Mouse (Mus musculus): ENCODE measurements around the gene Spp1. TPM values are rescaled to one million over a fixed set of nuclear protein-coding genes. Genes with fewer than 3 reads are reported as not detected.

Gene Spp1
- total RNA-seq (2021), result 1 to 10 TPM in 1 of 2 experiments, under 1 TPM in 1; 0.76 to 1.2 TPM
- long read RNA-seq, experiment 1, partial matches to known transcripts, result 0 of 2 reads
- long read RNA-seq, experiment 1, other reads (novel, unspliced or antisense), result 1 of 2 reads
- long read RNA-seq, experiment 2, transcript Spp1-205 (7 exons, 1,456 nt), result minor isoform, 6 of 59 reads
- long read RNA-seq, experiment 2, transcript Spp1-201 (7 exons, 1,410 nt), result major isoform, 52 of 59 reads
- long read RNA-seq, experiment 2, partial matches to known transcripts, result 0 of 59 reads
- long read RNA-seq, experiment 2, other reads (novel, unspliced or antisense), result 1 of 59 reads

GRCm38 (mm10) chr5:104434835-104435301 is at the start of gene Spp1:
TSS of gene Spp1 (plus strand) at chr5:104435118.
- no peak for DNase-seq (ENCODE audit: low spot score in 2 of 2)

DNA sequence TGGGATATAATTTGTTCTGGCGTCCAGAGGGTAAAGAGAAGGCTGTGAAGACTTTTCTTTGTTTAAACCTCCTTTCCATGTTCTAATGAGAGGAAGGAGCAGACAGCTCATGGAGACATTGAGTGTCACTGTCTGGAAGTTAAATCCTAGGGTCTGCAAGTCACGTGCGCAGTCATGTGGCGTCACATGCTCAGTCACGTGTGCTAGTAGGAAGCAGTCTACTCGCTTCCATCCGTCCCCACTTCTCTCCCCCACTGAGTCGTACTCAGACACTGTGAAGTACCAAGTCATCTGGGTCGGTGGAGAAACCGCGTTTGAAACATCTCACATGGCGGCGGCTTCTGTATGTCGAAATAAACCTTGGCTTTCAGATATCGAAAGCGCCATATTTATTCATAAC is 49.4 kb upstream of the Spp1 start:
- no peak for DNase-seq (ENCODE audit: low spot score in 2 of 2)

DNA sequence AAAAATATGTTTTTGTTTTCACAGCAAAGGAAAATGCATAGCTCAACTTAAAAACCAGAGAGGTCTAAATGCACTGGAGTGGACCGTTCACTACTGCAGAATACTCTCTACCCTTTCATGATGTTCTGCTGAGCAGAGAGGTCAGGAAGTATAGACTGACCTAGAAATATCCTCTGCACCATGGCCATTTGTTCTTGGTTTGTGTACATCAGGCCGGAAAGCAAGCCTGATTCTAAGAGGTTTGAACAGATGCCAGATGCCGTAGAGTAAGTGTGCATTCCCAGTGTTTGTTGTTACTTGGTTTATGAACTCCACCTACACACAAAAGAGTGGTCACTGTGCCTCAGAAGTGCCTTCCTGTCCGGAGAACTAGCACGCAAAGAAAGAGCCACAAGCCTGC is 48.0 kb upstream of the Spp1 start:
- DNase-seq (ENCODE audit: low spot score in 2 of 2), result no peak

DNA sequence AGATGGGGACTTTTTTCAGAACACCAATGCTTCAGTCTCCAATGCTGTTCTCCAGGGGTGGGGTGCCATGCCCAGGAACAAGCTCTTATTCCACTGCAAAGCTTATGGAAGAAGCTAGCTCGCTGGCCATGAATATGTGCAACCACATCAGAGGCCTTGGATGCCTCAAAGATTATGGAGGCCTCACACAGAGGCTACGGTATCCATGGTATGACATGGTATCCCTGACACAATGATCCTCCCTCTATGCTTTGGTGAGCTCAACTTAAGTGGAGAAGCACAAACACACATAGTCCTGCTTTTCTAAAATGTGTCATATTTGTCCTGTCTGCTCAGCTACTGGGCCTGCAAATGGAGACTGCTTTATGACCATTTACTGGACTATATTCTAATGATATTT is 44.0 kb upstream of the Spp1 start:
- DNase-seq (ENCODE audit: low spot score in 2 of 2), result no peak

DNA sequence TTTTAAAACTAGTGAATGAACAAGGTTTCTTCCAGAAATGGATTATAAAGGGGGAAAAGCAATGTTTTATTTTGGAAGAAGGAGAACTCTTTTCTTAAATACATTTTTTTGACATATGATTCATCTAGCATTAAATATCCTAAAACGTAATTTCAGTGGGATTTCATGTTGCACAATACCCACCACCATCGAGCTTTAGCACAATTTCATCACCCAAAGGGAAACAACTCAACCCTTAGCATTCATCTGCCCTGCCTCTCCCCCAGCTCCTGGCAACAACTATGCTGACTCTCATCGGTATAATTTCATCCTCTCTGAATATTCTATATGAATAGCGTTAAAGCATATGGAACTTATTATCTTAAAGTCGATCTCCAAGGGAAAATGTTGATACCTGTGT is 42.1 kb upstream of the Spp1 start:
- no peak for DNase-seq (ENCODE audit: low spot score in 2 of 2)

GRCm38 (mm10) chr5:104396286-104396685 is 38.6 kb upstream of the Spp1 start:
- DNase-seq (ENCODE audit: low spot score in 2 of 2), result no peak

DNA sequence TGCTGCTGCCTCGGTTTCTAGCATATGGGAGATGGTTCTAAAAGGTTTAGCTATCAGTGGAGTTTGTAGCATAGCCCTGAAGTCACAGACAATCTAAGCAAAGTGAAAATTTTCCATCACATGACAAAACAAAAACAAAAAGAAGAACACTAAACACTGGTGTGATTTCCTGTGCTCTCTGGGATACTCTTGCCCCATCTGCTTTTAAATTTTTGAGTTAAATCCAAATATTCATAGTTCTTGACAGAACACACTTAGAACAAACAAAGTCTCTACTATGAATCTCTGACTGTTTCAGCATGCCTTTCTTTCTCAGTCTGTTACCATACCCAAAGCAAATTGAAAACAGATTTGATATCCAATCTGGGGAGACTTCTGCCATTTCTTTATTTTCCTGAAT is 36.9 kb upstream of the Spp1 start:
- no peak for DNase-seq (ENCODE audit: low spot score in 2 of 2)

- no peak for DNase-seq (ENCODE audit: low spot score in 2 of 2)
These were observed 35.5 kb upstream of the Spp1 start for GRCm38 (mm10) chr5:104399291-104399950.

DNA sequence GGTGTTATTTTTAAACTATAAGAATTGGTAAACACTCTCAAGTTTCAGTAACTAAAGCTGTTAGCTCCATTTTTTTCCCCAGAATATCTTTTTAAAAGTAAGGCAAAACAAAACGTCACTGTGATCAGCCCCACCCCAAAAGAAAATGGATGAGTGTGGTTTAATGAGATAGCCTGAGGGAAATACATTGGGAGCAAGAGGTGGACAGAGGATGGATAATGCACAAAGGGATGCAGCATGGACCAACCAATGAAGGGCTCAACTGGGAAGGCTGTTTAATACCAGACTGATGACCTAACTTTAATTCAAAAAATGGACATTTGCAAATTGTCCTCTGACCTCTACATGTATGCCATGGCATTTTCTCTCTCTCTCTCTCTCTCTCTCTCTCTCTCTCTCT is 34.9 kb upstream of the Spp1 start:
- no peak for DNase-seq (ENCODE audit: low spot score in 2 of 2)

- no peak for DNase-seq (ENCODE audit: low spot score in 2 of 2)
These were observed 32.3 kb upstream of the Spp1 start for GRCm38 (mm10) chr5:104402651-104403050.

GRCm38 (mm10) chr5:104403351-104403750 is 31.6 kb upstream of the Spp1 start:
- DNase-seq (ENCODE audit: low spot score in 2 of 2), result no peak

GRCm38 (mm10) chr5:104404551-104404950 is 30.4 kb upstream of the Spp1 start:
- no peak for DNase-seq (ENCODE audit: low spot score in 2 of 2)

DNA sequence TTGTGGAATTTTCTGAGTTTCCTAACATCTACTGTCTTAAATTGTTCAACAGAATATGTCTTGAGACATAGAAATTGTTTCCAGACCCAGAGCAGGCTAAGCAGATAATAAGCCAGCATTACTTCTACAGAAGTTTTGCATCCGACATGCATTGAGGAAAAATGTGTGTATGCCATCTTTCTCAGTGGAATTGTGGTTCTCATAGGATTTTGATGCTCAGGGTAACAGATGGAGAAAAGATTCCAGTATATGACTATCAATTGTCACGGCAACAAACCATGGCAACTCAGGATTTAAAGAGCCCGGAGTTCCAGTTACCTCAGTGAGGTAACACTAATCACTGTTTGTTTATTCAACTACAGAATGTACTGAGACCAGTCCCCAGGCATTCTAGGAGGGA is 29.9 kb upstream of the Spp1 start:
- DNase-seq (ENCODE audit: low spot score in 2 of 2), result no peak

DNA sequence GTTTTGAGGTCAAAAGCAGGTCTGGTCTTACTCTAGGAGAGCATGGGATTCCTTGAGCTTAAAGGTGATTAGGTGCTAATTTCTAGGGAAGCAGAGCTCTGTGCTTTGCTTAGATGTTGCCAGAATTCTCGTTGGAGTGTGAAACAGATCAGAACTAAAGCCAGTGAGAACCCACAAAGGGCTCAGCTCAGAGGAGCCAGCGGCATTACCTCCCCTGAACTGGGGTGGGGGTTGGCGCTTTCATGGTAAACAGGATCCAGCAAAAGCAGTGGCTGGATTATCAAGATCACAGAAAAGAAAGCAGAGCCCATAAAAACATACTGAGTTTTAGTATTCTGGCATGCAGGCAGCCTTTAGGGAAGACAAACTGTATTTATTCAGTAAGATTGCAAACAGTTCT is 28.2 kb upstream of the Spp1 start:
- no peak for DNase-seq (ENCODE audit: low spot score in 2 of 2)

GRCm38 (mm10) chr5:104407541-104408231 is 27.2 kb upstream of the Spp1 start:
- no peak for DNase-seq (ENCODE audit: low spot score in 2 of 2)

DNA sequence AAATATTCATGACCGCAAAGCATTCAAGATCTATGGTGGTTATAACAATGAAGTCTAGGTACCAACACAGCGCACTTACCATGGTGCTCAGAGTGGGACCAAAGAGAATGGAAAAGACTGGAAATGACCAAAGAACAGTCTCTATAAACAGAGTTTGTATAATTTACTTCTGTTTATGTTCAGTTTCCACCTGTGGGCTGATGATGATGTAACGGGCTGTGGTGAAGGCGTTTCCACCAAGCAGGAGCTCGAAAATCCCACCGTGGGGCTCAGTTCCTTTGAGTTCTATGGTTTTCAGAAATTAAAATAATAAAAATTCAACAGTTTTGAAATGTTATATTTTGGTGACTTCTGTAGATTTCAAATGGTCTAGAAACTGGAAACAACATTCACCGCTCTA is 26.4 kb upstream of the Spp1 start:
- no peak for DNase-seq (ENCODE audit: low spot score in 2 of 2)

- no peak for DNase-seq (ENCODE audit: low spot score in 2 of 2)
These were observed 18.9 kb upstream of the Spp1 start for GRCm38 (mm10) chr5:104415999-104416398.

DNA sequence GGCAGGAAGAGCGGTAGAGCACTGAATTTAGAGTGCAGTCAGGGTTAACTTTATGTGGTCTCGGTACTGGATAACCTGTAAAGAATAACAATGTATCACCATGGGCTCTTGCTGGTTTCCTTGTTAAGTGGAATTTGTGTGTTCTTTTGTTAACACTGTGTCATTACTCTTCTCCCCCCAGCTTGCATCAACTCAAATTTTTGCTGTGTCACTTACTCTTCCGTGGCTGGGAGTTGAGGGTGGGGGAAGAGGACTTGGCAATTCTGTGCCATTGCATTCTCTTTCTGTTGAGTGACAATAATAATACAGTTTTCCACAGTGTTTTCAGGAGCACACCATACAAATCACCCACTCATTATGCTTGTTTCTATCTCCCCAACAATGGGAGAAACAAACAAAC is 17.9 kb upstream of the Spp1 start:
- DNase-seq (ENCODE audit: low spot score in 2 of 2), result no peak

GRCm38 (mm10) chr5:104417721-104418120 is 17.2 kb upstream of the Spp1 start:
- DNase-seq (ENCODE audit: low spot score in 2 of 2), result no peak

GRCm38 (mm10) chr5:104422039-104422438 is 12.9 kb upstream of the Spp1 start:
- DNase-seq (ENCODE audit: low spot score in 2 of 2), result no peak

GRCm38 (mm10) chr5:104423861-104424260 is 11.1 kb upstream of the Spp1 start:
- no peak for DNase-seq (ENCODE audit: low spot score in 2 of 2)

GRCm38 (mm10) chr5:104425949-104426348 is 9.0 kb upstream of the Spp1 start:
- DNase-seq (ENCODE audit: low spot score in 2 of 2), result no peak
